Mouse (Mus musculus) lung, postnatal 14 days (tissue): ENCODE measurements around the gene Abca2.
"Not testable (repeated sequence)": the region's sequence is repeated elsewhere in the genome, so short reads cannot be mapped to it uniquely, and the experiment has no call there.

Experiments
- DNase-seq: peaks from one replicate; pipeline ENCODE4 v3.0.0; 2021

Gene Abca2

GRCm38 (mm10) chr2:25428442-25429236 is at the start of gene Abca2:
Gene Abca2, plus strand, starts transcription at chr2:25428703.
- DNase-seq = peak; percentile 93

GRCm38 (mm10) chr2:25384492-25384891 is 44.0 kb upstream of the Abca2 start:
- no peak for DNase-seq

- no peak for DNase-seq
Measured at GRCm38 (mm10) chr2:25391266-25391665, 37.2 kb upstream of the Abca2 start.

GRCm38 (mm10) chr2:25394281-25395221 is 34.0 kb upstream of the Abca2 start:
- no peak for DNase-seq

GRCm38 (mm10) chr2:25395721-25396596 is 32.5 kb upstream of the Abca2 start, which contains the start of gene Entpd2:
Gene Entpd2, plus strand, starts transcription at chr2:25395874.
- DNase-seq = no peak

- no peak for DNase-seq
Measured at GRCm38 (mm10) chr2:25396597-25396983, 31.9 kb upstream of the Abca2 start.

GRCm38 (mm10) chr2:25397010-25397409 is 31.5 kb upstream of the Abca2 start:
- no peak for DNase-seq

GRCm38 (mm10) chr2:25398065-25398464 is 30.4 kb upstream of the Abca2 start:
- no peak for DNase-seq

- DNase-seq = no peak
Measured at GRCm38 (mm10) chr2:25399051-25399450, 29.5 kb upstream of the Abca2 start, which contains the start of gene Npdc1. Gene Npdc1, plus strand, starts transcription at chr2:25399351.

GRCm38 (mm10) chr2:25400291-25400690 is 28.2 kb upstream of the Abca2 start:
- no peak for DNase-seq

GRCm38 (mm10) chr2:25400764-25401163 is 27.7 kb upstream of the Abca2 start:
- peak; percentile 72 for DNase-seq

GRCm38 (mm10) chr2:25402377-25402971 is 26.0 kb upstream of the Abca2 start:
- peak; percentile 89 for DNase-seq

GRCm38 (mm10) chr2:25402972-25403601 is 25.4 kb upstream of the Abca2 start:
- DNase-seq = peak; percentile 68

GRCm38 (mm10) chr2:25403994-25404393 is 24.5 kb upstream of the Abca2 start:
- no peak for DNase-seq

GRCm38 (mm10) chr2:25408908-25409307 is 19.6 kb upstream of the Abca2 start:
- no peak for DNase-seq

GRCm38 (mm10) chr2:25413436-25413835 is 15.1 kb upstream of the Abca2 start:
- DNase-seq = not testable (repeated sequence)

GRCm38 (mm10) chr2:25417426-25417825 is 11.1 kb upstream of the Abca2 start:
- DNase-seq = no peak

- peak; percentile 59 for DNase-seq
Measured at GRCm38 (mm10) chr2:25421896-25422295, 6.6 kb upstream of the Abca2 start.

- no peak for DNase-seq
Measured at GRCm38 (mm10) chr2:25422587-25423410, 5.7 kb upstream of the Abca2 start, which contains the start of gene Fut7. Gene Fut7, plus strand, starts transcription at chr2:25423267.

GRCm38 (mm10) chr2:25423626-25424025 is 4.9 kb upstream of the Abca2 start:
- DNase-seq = no peak

GRCm38 (mm10) chr2:25425481-25425880 is 3.0 kb upstream of the Abca2 start:
- no peak for DNase-seq
